Mouse (Mus musculus) forebrain, embryonic 13.5 days (tissue): ENCODE measurements around the gene Slc22a1. TPM values are rescaled to one million over a fixed set of nuclear protein-coding genes. Genes with fewer than 3 reads are reported as not detected.
"Not testable (repeated sequence)": the region's sequence is repeated elsewhere in the genome, so short reads cannot be mapped to it uniquely, and the experiment has no call there.

Experiments used
- ATAC-seq: fragments of 200-750 bp; cut with Nextera tagmentation; 2 replicates; pipeline ENCODE4 v1.8.0; 2017
- H3K27ac ChIP-seq: fragments of 300-500 bp; sonication (generic); 2 replicates; pipeline ENCODE4 v1.5.1; 2015; ENCODE audit warnings: inconsistent platforms, mild to moderate bottlenecking, moderate library complexity
- H3K27me3 ChIP-seq: fragments of 300-500 bp; sonication (generic); 2 replicates; pipeline ENCODE4 v1.6.1; 2015; ENCODE audit warnings: mild to moderate bottlenecking, inconsistent platforms
- H3K36me3 ChIP-seq: fragments of 300-500 bp; sonication (generic); 2 replicates; pipeline ENCODE4 v1.6.1; 2015; ENCODE audit warnings: mild to moderate bottlenecking, inconsistent platforms; ENCODE audit not compliant: poor library complexity, severe bottlenecking
- H3K4me1 ChIP-seq: fragments of 300-500 bp; sonication (generic); 2 replicates; pipeline ENCODE4 v1.6.1; 2015; ENCODE audit warnings: inconsistent platforms
- H3K4me2 ChIP-seq: fragments of 300-500 bp; sonication (generic); 2 replicates; pipeline ENCODE4 v1.6.1; 2015; ENCODE audit warnings: inconsistent platforms, mild to moderate bottlenecking, moderate library complexity
- H3K4me3 ChIP-seq: fragments of 300-500 bp; sonication (generic); 2 replicates; pipeline ENCODE4 v1.5.1; 2015; ENCODE audit warnings: mild to moderate bottlenecking, inconsistent platforms
- H3K9ac ChIP-seq: fragments of 300-500 bp; sonication (generic); 2 replicates; pipeline ENCODE4 v1.6.1; 2015; ENCODE audit warnings: mild to moderate bottlenecking, inconsistent platforms
- H3K9me3 ChIP-seq: fragments of 300-500 bp; sonication (generic); replicated peaks from 2 replicates; pipeline ENCODE4 v1.6.1; 2016; ENCODE audit warnings: inconsistent platforms
- WGBS: fragments of 180-500 bp; shearing (Covaris S2); methylation state at CpG from one replicate; pipeline ENCODE4 v1.1.7; 2015; 5-methylcytosine and 5-hydroxymethylcytosine counted together
- polyA plus RNA-seq: library from polyadenylated mRNA; unstranded; fragments of >200 nt; fragmentation: Nextera tagmentation; extraction: Ambion mirVana; gene quantifications from 2 replicates; pipeline ENCODE4 v1.2.1, GENCODE M21; 2015

Gene Slc22a1
- polyA plus RNA-seq, 1 experiment from 2014 or later = not detected

DNA sequence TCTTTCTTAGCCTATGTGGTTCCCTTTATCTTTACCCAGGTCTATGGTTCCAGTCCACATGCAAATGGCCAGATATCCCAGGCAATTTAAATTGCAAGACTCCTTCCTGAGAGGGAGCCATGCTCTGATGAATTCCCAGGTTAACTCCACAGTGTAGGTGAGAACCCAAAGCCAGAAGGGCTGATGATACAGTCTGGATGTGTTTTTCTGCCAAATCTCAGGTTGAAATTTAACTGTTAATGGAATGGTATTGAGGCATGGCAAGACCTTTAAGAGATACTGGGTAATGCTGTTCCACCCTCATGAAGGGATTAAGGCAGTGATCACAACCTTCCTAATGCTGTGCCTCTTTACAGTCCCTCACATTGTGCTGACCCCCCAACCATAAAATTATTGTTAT, 2.6 kb upstream of the Slc22a1 start:
- no peaks in the 10 kb centered on the region for H3K27me3 ChIP-seq
- H3K9me3 ChIP-seq = no peaks in the 10 kb centered on the region
- no peak for ATAC-seq
- no peaks in the 10 kb centered on the region for H3K4me1 ChIP-seq
- peaks cover 21% of the 10 kb centered on the region for H3K36me3 ChIP-seq
- H3K4me2 ChIP-seq = no peak overlapping the region
- no peak overlapping the region for H3K9ac ChIP-seq
- no peak overlapping the region for H3K27ac ChIP-seq
- no peak overlapping the region for H3K4me3 ChIP-seq

DNA sequence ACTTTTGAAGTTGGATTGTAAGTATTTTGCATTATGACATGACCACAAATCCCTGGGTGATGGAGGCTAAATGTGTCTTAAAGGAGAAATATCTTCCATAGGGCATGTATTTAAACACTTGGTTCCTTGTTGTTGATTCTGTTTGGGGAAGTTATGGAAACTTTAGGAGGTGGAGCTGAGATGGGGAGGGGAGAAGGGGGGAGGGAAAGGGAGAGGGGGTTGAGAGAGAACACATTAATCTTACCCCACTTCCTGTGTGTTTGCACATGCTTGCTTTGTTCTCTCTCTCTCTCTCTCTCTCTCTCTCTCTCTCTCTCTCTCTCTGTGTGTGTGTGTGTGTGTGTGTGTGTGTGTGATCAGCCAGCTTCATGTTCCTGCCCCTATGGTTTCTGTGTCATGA, 1.5 kb upstream of the Slc22a1 start:
- Histone ChIP-seq H3K4me3 (no peak overlapping the region), H3K9ac (no peak overlapping the region), H3K36me3 (peaks cover 12% of the 10 kb centered on the region), H3K9me3 (no peaks in the 10 kb centered on the region), H3K27me3 (no peaks in the 10 kb centered on the region), H3K4me2 (no peak overlapping the region), H3K27ac (no peak overlapping the region), H3K4me1 (no peaks in the 10 kb centered on the region)
- ATAC-seq = no peak

DNA sequence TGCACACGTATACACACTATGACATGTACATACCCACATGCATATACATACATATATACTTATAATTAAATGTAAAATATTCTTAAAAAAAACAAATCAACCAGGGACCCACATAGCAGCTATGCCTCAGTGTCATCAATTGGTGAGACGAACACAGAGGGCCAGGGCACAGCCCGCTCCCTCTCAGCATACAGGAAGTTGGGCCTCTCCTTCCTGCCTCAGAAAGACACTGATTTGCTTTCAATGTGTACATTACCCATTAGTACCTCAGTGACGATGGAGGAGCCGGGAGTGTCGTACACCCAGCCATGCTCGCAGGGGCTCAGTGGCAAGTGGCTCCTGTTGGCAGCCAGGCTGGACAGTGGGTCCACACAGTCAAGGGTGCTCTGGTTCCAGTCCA, 649 bp downstream of the Slc22a1 start:
- H3K4me2 ChIP-seq, H3K9me3 ChIP-seq, H3K4me3 ChIP-seq, H3K27me3 ChIP-seq, H3K4me1 ChIP-seq, H3K36me3 ChIP-seq, H3K27ac ChIP-seq, H3K9ac ChIP-seq, ATAC-seq: not testable (repeated sequence)
- 89% methylated on average over 7 of the region's 7 CpGs for WGBS

DNA sequence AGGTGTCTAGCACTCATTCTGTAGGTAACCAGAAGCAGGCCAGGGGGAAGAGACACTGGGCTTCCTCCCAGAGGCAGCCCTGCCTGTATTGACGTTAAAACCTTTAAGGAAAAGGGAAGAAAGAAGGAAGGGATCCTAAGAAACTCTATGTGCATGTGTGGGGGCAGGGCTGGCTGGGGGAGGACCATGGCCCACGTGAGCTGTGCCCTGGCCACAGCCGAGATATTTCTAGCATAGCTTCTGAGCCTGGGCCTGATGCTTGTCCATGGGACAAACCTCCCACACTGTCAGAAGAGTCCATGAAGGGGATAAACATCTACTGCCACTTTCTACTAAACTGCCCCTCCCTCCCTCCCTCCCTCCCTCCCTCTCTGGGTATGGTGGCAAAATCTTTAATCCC, 1.8 kb downstream of the Slc22a1 start:
- Histone ChIP-seq H3K9ac (no peak overlapping the region), H3K27me3 (no peaks in the 10 kb centered on the region), H3K9me3 (no peaks in the 10 kb centered on the region), H3K4me1 (no peaks in the 10 kb centered on the region), H3K4me3 (no peak overlapping the region), H3K36me3 (no peaks in the 10 kb centered on the region), H3K27ac (no peak overlapping the region), H3K4me2 (no peak overlapping the region)
- ATAC-seq = no peak
- 65% methylated on average over 3 of the region's 3 CpGs for WGBS

DNA sequence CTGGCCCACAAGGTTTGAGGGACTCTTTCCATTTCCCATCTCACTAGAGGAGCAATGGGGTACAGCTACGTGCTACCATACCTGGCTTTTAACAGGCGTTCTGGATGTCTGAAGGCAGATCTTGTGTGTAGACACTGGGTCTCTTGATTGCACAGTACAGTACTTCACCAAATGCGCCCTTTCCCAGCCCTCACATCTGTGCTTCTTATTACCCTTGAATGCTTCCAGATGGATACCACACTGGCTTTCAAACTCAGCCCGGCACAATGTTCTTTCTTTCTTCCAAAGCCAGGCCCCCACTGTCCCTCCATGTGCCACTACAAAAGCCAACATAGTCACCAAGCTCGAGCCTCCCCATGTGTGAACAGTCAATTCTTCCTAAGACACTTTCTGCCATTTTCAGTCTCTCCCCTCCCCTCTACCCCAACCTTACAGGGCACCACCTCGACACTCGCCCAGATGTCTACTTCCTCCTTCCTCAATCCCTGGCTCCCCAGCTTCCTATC, 3.3 kb downstream of the Slc22a1 start:
- ATAC-seq = no peak
- Histone ChIP-seq H3K9ac (no peak overlapping the region), H3K27ac (no peak overlapping the region), H3K4me3 (no peak overlapping the region), H3K4me1 (no peaks in the 10 kb centered on the region), H3K9me3 (no peaks in the 10 kb centered on the region), H3K4me2 (no peak overlapping the region), H3K27me3 (no peaks in the 10 kb centered on the region), H3K36me3 (no peaks in the 10 kb centered on the region)
- whole genome bisulfite sequencing = 74% methylated on average over 7 of the region's 7 CpGs

DNA sequence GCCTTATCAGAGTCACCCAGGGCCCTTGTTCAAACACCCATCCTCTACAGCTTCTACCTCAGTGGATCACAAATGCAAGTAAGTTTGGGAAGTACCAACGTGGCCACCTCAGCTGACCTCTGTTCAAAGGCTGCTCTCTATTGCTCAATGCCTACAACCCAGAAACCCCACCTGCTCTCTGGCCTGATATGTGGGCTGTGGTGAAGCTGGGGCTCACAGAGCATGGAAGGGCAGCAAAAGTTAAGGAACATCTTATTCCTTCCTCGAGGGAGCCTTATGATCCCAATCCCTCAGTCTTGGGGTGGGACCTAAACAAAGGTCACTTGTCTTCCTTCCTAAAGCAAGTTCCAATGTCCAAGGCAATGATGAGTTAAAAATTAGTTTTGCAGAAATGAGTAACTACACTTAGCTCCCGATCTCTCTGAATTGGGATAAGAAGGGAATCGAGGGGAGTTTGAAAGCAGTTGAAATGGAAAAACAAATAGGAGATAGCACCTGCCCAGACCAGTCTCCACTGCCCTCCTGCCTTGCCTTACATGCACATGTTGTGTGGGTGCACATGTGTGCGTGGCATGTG, 4.5 kb downstream of the Slc22a1 start:
- Histone ChIP-seq H3K27ac (no peak overlapping the region), H3K4me1 (no peaks in the 10 kb centered on the region), H3K36me3 (no peaks in the 10 kb centered on the region), H3K4me2 (no peak overlapping the region), H3K9me3 (no peaks in the 10 kb centered on the region), H3K9ac (no peak overlapping the region), H3K4me3 (no peak overlapping the region), H3K27me3 (no peaks in the 10 kb centered on the region)
- no peak for ATAC-seq
- 87% methylated on average over 5 of the region's 5 CpGs for WGBS

DNA sequence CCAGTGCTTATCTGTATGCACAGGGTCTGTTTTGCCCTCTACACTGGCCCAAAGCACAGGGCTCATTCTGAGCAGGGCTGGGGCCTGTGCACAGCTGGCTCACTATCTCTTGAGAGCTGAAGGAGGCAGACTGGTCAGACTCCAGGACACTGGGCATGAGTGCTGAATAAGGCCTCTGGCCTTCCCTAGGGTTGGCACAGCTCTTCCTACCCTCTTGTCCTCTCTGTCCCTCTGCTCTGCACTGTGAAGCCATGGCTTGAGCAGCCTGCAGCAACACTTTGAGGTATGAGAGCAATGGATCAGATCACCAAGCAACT, 6.3 kb downstream of the Slc22a1 start:
- no peak overlapping the region for H3K9ac ChIP-seq
- no peaks in the 10 kb centered on the region for H3K4me1 ChIP-seq
- H3K4me2 ChIP-seq = no peak overlapping the region
- no peaks in the 10 kb centered on the region for H3K36me3 ChIP-seq
- ATAC-seq = no peak
- H3K27ac ChIP-seq = no peak overlapping the region
- H3K4me3 ChIP-seq = no peak overlapping the region
- H3K9me3 ChIP-seq = no peaks in the 10 kb centered on the region
- no peaks in the 10 kb centered on the region for H3K27me3 ChIP-seq

DNA sequence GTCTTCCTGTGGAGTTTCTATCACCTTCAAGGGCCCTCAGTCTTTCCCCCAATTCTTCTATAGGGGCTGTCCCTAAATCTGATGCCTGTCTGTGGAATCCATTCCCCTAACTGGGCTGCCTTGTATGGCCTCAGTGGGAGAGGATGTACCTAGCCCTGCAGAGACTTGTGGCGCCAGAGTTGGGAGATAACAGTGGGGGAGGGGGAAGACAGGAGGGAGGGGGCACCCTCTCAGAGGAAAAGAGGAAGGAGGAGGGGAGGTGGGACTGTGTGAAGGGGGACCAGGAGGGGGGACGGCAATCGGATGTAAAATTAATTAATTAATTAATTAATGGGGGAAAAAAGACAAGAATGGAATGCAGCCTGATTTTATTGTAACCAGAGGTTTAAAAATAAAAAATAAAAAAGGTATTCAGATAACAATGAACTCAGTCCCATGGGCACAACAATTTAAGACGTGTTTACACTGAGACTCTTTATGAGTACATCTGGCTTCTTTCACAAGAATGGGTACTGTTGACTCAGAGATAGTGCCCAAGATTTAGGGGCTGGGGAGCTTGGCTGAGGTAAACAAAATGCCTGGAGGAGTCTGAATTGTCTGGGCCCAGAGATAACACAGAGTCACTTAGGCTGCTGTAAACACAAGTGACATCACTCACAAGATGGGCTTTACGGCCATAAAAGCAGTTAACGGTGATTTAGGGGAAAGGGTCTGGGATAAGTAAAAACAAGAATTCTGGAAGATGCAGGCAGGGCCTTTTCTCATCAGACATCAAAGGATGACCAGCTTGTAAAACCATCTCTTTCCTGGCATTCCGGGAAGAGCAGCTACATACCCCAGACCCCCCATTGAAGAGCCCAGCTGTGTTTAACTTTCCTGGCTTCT, 6.9 kb downstream of the Slc22a1 start:
- H3K9me3 ChIP-seq = no peaks in the 10 kb centered on the region
- WGBS = 67% methylated on average over 7 of the region's 7 CpGs
- H3K4me1 ChIP-seq = no peaks in the 10 kb centered on the region
- ATAC-seq = no peak
- no peak overlapping the region for H3K27ac ChIP-seq
- H3K36me3 ChIP-seq = no peaks in the 10 kb centered on the region
- no peak overlapping the region for H3K4me3 ChIP-seq
- H3K27me3 ChIP-seq = no peaks in the 10 kb centered on the region
- H3K4me2 ChIP-seq = no peak overlapping the region
- no peak overlapping the region for H3K9ac ChIP-seq

DNA sequence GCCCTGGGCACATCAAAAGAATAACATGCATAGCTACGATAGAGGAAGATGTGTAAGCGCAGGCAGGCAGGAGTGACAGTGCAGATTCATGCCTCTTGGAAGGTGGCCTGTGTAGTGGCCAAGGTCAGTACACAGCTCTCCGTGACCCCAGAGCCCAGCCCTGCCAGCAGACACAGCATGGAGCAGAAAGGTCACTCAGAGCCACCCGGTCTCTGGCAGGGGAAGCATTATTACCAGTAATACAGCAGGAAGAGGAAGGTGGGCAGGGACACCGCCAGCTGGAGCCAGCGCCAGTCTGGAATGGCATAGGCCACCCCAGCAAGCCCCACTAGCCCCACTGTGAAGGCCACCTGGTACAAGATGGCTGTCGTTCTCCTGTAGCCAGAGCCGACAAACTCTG, 11.5 kb downstream of the Slc22a1 start:
- no peak overlapping the region for H3K4me2 ChIP-seq
- no peaks in the 10 kb centered on the region for H3K4me1 ChIP-seq
- no peak overlapping the region for H3K27ac ChIP-seq
- 84% methylated on average over 8 of the region's 8 CpGs for WGBS
- no peaks in the 10 kb centered on the region for H3K27me3 ChIP-seq
- ATAC-seq = no peak
- H3K9ac ChIP-seq = no peak overlapping the region
- no peaks in the 10 kb centered on the region for H3K36me3 ChIP-seq
- H3K4me3 ChIP-seq = no peak overlapping the region
- H3K9me3 ChIP-seq = no peaks in the 10 kb centered on the region

DNA sequence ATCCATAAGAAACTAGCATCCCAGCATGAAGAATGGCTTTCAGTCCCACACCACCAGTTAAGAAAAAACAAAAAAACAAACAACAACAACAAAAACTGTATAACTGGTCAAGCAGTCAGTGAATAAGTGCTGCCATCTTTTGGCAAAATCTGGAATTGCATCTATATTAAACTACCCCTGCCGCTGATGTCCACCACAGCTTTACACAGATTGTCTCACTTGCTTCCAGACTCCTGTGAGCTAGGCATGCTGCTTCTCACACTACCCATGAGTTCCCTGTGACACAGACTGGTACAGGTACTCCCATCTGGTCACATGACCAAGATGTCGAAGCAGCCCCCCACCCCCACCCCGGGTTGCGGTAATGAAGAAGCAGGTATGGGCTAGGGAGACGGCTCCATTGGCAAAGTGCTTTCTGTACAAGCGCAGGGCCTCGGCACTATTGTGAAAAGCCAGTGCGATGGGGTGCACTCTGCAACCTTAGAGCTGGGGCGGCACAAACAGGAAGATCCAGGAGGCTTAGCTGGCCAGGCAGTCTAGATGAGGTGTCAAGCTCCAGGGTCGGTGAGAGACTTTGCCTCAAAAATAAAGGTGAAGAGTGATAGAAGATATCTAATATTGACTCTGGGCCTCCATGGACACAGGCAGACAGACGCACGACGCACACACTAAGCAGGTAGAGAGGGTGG, 14.9 kb downstream of the Slc22a1 start:
- H3K4me1 ChIP-seq = no peaks in the 10 kb centered on the region
- H3K27ac ChIP-seq = no peak overlapping the region
- ATAC-seq = 0 out of 2 replicates have a peak, but pooled peaks have one; percentile 21
- H3K4me2 ChIP-seq = no peak overlapping the region
- no peaks in the 10 kb centered on the region for H3K36me3 ChIP-seq
- no peak overlapping the region for H3K9ac ChIP-seq
- no peaks in the 10 kb centered on the region for H3K27me3 ChIP-seq
- WGBS = 74% methylated on average over 13 of the region's 13 CpGs
- no peak overlapping the region for H3K4me3 ChIP-seq
- no peaks in the 10 kb centered on the region for H3K9me3 ChIP-seq

DNA sequence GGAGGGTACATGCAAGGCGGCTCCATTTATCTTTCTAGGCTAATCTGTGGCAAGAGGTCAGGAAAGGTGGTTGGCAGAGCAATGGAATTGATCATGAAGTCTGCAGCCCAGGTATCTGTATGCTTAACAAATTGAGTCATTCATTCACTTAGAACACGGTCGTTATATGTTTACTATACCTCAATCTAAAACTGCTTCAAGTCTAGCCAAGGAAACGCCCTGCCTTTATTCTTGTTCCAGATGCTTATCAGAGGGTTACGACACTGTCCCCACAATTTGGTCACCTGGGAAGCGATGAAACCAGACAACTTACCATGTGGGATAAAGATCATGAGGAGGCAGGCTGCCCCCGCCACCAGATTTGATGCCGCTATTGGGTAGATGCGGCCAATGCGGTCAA, 16.4 kb downstream of the Slc22a1 start:
- Histone ChIP-seq H3K4me2 (no peak overlapping the region), H3K4me1 (no peaks in the 10 kb centered on the region), H3K36me3 (no peaks in the 10 kb centered on the region), H3K27ac (no peak overlapping the region), H3K9ac (no peak overlapping the region), H3K9me3 (no peaks in the 10 kb centered on the region), H3K27me3 (no peaks in the 10 kb centered on the region), H3K4me3 (no peak overlapping the region)
- ATAC-seq = no peak
- 93% methylated on average over 10 of the region's 10 CpGs for WGBS

DNA sequence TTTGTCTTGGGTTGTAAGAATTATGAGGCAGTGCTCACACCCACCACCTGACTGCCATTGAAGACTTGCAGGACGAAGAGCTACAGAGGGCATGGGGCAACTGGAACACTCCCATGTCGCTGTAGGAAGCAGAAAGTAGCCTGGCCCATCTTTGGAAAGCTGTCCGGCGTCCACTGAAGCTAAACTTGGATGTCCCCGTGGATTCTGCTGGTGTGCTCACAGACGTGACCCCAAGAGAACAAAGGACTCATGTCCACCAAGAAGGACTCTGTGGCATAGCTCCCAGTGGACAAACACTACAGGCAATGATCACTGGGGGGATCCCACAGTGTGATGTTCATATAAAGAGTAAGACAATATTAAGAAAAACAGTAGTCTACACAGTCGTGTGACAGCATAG, 16.8 kb downstream of the Slc22a1 start:
- Histone ChIP-seq H3K27ac (no peak overlapping the region), H3K4me1 (no peaks in the 10 kb centered on the region), H3K9ac (no peak overlapping the region), H3K9me3 (no peaks in the 10 kb centered on the region), H3K4me3 (no peak overlapping the region), H3K27me3 (no peaks in the 10 kb centered on the region), H3K36me3 (no peaks in the 10 kb centered on the region), H3K4me2 (no peak overlapping the region)
- 83% methylated on average over 7 of the region's 7 CpGs for WGBS
- no peak for ATAC-seq
